In genomic region chr16:76895781-76896180, GRCm38 (mm10) we compare ENCODE assay signal across 22 mouse cellular contexts.
DNase-seq lines count a peak whose midpoint lies in the region; ATAC-seq and TF ChIP-seq lines count a peak whose summit lies in the region.
"Had no signal": no experiment of that assay in that cellular context is flagged by ENCODE, and none has a peak within 500 bp of the region (broad histone marks: within the 10 kb centered on the region; RNA-seq: fewer than 3 reads in every experiment).

No protein-coding gene starts in this region.

- H3K4me3 ChIP-seq in midbrain, embryonic 11.5 days (ENCODE audit: low read depth, low read length) = no peak overlapping the region
- H3K4me3 ChIP-seq in midbrain, postnatal 0 days (ENCODE audit: low read depth, low read length) = no peak overlapping the region
- H3K4me3 ChIP-seq in hindbrain, embryonic 11.5 days (ENCODE audit: low read depth, low read length) = no peak overlapping the region
- H3K4me3 ChIP-seq: forebrain, embryonic 13.5 days; heart, embryonic 12.5 days; heart, embryonic 15.5 days; hindbrain, embryonic 12.5 days; hindbrain, embryonic 15.5 days had no signal

- DNase-seq in embryo, embryonic 9.5 days (ENCODE audit: extremely low spot score) = peak; percentile 19
- no peak for DNase-seq in embryo, embryonic 10 days (ENCODE audit: low spot score)
- DNase-seq in midbrain, embryonic 11.5 days (ENCODE audit: low spot score, missing footprints) = peak; percentile 86
- DNase-seq in midbrain, postnatal 0 days (ENCODE audit: low spot score) = no peak
- peak; percentile 46 for DNase-seq in gonadal fat pad, adult 2 months (ENCODE audit: low read depth)
- no peak for DNase-seq in ovary, postnatal 10 days (ENCODE audit: low spot score)
- DNase-seq in hindbrain, embryonic 11.5 days (ENCODE audit: low spot score) = no peak
- DNase-seq: cerebellum, adult 11 months; cerebellum, adult 2 months; cerebellum, adult 9-11 months; gastrocnemius, adult 2 months; gastrocnemius, postnatal 14 days; heart, adult 18-20 months; heart, postnatal 10 days; heart, postnatal 4 days had no signal

- H3K9me3 ChIP-seq in midbrain, embryonic 11.5 days (ENCODE audit: control insufficient read depth, low read length) = no peaks in the 10 kb centered on the region
- H3K9me3 ChIP-seq in midbrain, postnatal 0 days (ENCODE audit: low read length) = no peaks in the 10 kb centered on the region
- no peaks in the 10 kb centered on the region for H3K9me3 ChIP-seq in hindbrain, embryonic 11.5 days (ENCODE audit: control insufficient read depth, low read length)
- H3K9me3 ChIP-seq: forebrain, embryonic 13.5 days; heart, embryonic 12.5 days; heart, embryonic 15.5 days; hindbrain, embryonic 12.5 days; hindbrain, embryonic 15.5 days had no signal

- no peak overlapping the region for H3K9ac ChIP-seq in midbrain, embryonic 11.5 days (ENCODE audit: low read length)
- no peak overlapping the region for H3K9ac ChIP-seq in midbrain, postnatal 0 days (replicated peaks; ENCODE audit: low read length, poor library complexity, severe bottlenecking)
- H3K9ac ChIP-seq in hindbrain, embryonic 11.5 days (ENCODE audit: low read depth, low read length) = no peak overlapping the region
- H3K9ac ChIP-seq: forebrain, embryonic 13.5 days; heart, embryonic 12.5 days; heart, embryonic 15.5 days; hindbrain, embryonic 15.5 days had no signal

- TF ChIP-seq CTCF in midbrain, postnatal 0 days (IDR thresholded peaks at IDR 0.05) = no peak

- H3K36me3 ChIP-seq in midbrain, embryonic 11.5 days (ENCODE audit: control insufficient read depth, insufficient read depth, low read length) = no peaks in the 10 kb centered on the region
- H3K36me3 ChIP-seq in midbrain, postnatal 0 days (ENCODE audit: insufficient read depth, low read length) = no peaks in the 10 kb centered on the region
- H3K36me3 ChIP-seq in hindbrain, embryonic 11.5 days (ENCODE audit: control insufficient read depth, insufficient read depth, low read length) = no peaks in the 10 kb centered on the region
- H3K36me3 ChIP-seq: heart, embryonic 12.5 days; heart, embryonic 15.5 days; hindbrain, embryonic 12.5 days; hindbrain, embryonic 15.5 days had no signal

- peak; percentile 55; the same call in 1 of the 2 replicates for ATAC-seq in midbrain, embryonic 11.5 days (ENCODE audit: low FRiP score)
- no peak for ATAC-seq in midbrain, postnatal 0 days (ENCODE audit: low FRiP score)
- no peak for ATAC-seq in hindbrain, embryonic 11.5 days (ENCODE audit: low FRiP score)
- ATAC-seq: forebrain, embryonic 16.5 days; Patski had no signal

- no peak overlapping the region for H3K4me2 ChIP-seq in midbrain, embryonic 11.5 days
- no peak overlapping the region for H3K4me2 ChIP-seq in midbrain, postnatal 0 days (ENCODE audit: low read depth, low read length, poor library complexity, severe bottlenecking)
- no peak overlapping the region for H3K4me2 ChIP-seq in hindbrain, embryonic 11.5 days (replicated peaks; ENCODE audit: low read depth, low read length)

- no peaks in the 10 kb centered on the region for H3K27me3 ChIP-seq in midbrain, embryonic 11.5 days (ENCODE audit: control insufficient read depth, insufficient read depth, low read length)
- H3K27me3 ChIP-seq in midbrain, postnatal 0 days (ENCODE audit: insufficient read depth, low read length) = no peaks in the 10 kb centered on the region
- H3K27me3 ChIP-seq in hindbrain, embryonic 11.5 days (ENCODE audit: control insufficient read depth, insufficient read depth, low read length) = no peaks in the 10 kb centered on the region
- H3K27me3 ChIP-seq: forebrain, embryonic 13.5 days; heart, embryonic 12.5 days; heart, embryonic 15.5 days; hindbrain, embryonic 12.5 days; hindbrain, embryonic 15.5 days; Patski had no signal

- 40% methylated on average over 5 of the region's 5 CpGs for WGBS in midbrain, embryonic 11.5 days
- 37% methylated on average over 5 of the region's 5 CpGs for WGBS in midbrain, postnatal 0 days
- WGBS in hindbrain, embryonic 11.5 days = 74% methylated on average over 5 of the region's 5 CpGs

- H3K27ac ChIP-seq in midbrain, embryonic 11.5 days (ENCODE audit: low read depth, low read length) = no peak overlapping the region
- H3K27ac ChIP-seq in midbrain, postnatal 0 days (ENCODE audit: low read depth, low read length) = no peak overlapping the region
- no peak overlapping the region for H3K27ac ChIP-seq in hindbrain, embryonic 11.5 days (ENCODE audit: low read depth, low read length)
- H3K27ac ChIP-seq: forebrain, embryonic 13.5 days; gastrocnemius, adult 2 months; heart, embryonic 15.5 days; hindbrain, embryonic 12.5 days; hindbrain, embryonic 15.5 days had no signal

- H3K4me1 ChIP-seq in midbrain, embryonic 11.5 days (ENCODE audit: control insufficient read depth, insufficient read depth, low read length) = peaks cover 5% of the 10 kb centered on the region; the same call in 1 of the 2 replicates
- H3K4me1 ChIP-seq in midbrain, postnatal 0 days (ENCODE audit: insufficient read depth, low read length) = no peaks in the 10 kb centered on the region
- H3K4me1 ChIP-seq in hindbrain, embryonic 11.5 days (replicated peaks; ENCODE audit: control insufficient read depth, insufficient read depth, low read length) = no peaks in the 10 kb centered on the region
- H3K4me1 ChIP-seq: heart, embryonic 12.5 days; heart, embryonic 15.5 days had no signal

Comparison
In these comparisons a context has a peak if more than half of its experiments do, and no peak if none do; other contexts are left out.
1. DNase-seq: peak in embryo, embryonic 9.5 days (single experiment), midbrain, embryonic 11.5 days (single experiment) and gonadal fat pad, adult 2 months (single experiment); none in embryo, embryonic 10 days (single experiment), midbrain, postnatal 0 days (single experiment), ovary, postnatal 10 days (single experiment) and hindbrain, embryonic 11.5 days (single experiment).